Mouse (Mus musculus) megakaryocyte-erythroid progenitor cell, adult 5-6 weeks (primary cell): ENCODE results near the gene Ttll13. TPM values are rescaled to one million over a fixed set of nuclear protein-coding genes. Genes with fewer than 3 reads are reported as not detected.
A peak's percentile ranks its signal among the peaks of the same experiment; 100 is the strongest.

Experiments
- ATAC-seq: replicated peaks from 2 replicates; pipeline ENCODE4 v1.8.0; 2016; ENCODE audit warnings: mild to moderate bottlenecking, inconsistent platforms; ENCODE audit not compliant: severe bottlenecking, poor library complexity, low FRiP score, low TSS enrichment
- total RNA-seq, 2 experiments: library from RNA; stranded (forward) in 1 of 2; stranded (reverse) in 1 of 2; fragments of 200-1000, 215-1000 nt in 1 of 2; fragments of >200 nt in 1 of 2; fragmentation: Nextera tagmentation in 1 of 2; gene quantifications; 2 replicates each; pipeline ENCODE4 v1.2.3; 2014 to 2017

Gene Ttll13
- total RNA-seq, 2 experiments from 2014 or later = 1.9 TPM; not detected in 1

DNA sequence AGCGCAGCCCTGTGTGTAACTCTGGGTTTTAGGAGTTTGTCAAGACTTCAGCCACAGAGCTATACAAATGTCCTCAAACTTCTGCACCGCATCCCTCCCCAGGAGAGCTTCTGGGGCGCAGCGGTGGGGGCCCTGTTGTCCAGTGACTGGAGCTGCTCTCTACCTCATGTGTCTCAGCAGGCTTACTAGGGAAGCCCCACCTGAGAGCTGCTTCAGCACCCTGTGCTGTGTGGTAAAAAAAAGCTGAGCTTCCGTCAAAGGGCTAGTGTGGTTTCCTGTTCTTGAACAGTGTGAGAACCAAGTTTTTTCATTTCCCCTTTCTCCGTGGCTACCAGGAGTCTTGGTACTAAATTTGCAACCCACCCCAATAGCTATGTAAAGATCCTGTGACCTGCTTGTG lies 36.5 kb upstream of the Ttll13 start:
- no peak for ATAC-seq

DNA sequence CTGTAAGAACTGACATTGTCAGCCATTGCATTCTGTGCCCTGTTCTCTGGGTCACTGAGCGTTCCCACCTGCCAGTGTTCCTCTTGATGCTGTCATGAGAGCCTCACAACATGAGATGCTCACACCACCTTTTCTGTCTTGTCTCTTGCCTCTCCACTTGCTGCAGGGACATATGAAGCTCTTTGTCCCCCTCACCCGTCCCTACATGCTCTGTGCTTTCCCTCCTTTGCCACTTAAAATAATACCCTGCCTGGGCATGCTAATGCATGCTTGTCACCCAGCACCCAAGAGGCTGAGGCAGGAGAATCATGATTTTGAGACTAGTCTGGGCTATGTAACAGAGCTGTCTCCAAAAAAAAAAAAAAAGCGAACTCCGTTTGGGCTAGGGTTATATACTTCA lies 35.2 kb upstream of the Ttll13 start:
- no peak for ATAC-seq

DNA sequence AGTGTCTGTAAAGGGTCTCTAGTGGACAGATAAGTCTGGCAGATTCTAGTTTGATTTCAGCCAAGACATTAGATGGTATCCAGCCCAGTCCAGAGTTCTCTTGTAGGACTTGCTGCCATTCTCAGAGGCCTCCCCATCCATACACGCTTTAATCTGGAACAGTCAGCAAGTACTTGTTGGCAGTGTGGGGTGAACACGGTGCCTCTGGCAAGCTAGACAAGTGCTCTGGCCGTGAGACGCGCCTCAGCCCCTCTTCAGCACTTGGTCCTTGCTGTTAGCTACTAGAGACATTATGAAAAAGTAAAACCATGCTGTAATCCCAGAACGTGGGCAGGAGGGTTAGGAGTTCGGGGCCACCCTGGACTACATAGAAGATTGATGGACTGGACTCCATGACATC lies 32.6 kb upstream of the Ttll13 start:
- ATAC-seq = no peak

DNA sequence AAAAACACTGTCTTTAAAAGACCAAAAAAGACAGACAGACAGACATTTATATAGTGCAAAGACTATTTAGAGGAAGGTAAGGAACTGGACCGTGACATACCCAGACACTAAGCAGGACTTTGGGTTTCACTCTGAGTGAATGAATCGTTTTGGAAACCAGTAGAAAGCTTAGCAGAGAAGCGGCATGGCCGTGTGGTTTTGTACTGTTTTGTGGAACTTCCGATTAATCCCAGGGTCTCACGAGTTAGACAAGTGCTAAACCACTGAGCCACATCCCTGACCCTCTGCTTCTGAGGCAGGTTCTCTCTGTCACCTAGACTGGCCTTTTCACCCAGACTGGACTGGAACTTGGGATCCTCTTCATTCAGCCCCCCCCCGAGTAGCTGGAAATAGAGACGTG lies 31.7 kb upstream of the Ttll13 start:
- no peak for ATAC-seq

DNA sequence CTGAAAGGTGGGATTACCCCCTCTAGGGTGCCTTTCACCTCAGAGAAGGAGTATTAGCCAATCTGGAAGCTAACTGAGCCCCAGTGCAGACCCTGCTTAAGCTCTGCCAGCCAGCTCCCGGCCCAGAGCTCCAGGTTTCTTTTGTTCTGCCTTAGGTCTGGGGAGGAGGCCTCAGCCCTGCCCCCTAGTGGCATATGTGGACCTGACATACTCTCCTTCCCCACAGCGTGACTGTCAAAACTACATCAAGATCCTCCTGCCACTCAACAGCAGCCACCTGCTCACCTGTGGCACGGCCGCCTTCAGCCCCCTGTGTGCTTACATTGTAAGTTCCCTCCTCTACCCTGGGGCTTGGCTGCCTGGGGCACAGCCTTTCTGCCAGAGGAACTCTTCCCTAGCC lies 30.8 kb upstream of the Ttll13 start:
- ATAC-seq = peak; percentile 86

DNA sequence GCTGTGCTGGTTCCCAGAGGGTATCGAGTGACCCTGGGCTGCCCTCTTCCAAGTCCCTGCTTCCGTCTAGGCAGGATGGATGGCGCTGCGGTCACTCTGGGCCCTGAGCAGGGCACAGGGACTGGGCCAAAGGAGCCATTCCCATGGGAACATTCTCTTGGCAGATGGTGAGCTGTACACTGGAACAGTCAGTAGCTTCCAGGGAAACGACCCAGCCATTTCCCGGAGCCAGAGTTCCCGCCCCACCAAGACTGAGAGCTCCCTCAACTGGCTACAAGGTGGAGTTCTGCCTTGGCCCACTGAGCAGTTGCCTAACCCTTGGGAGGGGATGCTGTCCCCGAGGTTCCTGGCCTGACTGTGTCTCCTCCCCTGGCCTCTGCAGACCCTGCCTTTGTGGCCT lies 29.6 kb upstream of the Ttll13 start:
- no peak for ATAC-seq

DNA sequence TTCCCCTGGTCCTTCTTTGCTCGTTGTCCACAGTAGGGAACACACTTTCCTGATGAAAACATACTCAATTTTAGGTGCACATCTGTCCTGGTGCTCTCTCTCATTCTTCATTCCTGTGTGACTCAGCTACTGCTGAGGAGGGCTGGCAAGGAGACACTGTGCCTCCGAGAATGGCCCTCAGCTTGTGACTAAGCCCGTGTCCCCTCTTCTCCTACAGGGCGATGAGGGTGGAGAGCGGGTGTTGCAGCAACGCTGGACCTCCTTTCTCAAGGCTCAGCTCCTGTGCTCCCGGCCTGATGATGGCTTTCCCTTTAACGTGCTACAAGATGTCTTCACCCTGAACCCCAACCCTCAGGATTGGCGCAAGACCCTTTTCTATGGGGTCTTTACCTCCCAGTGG lies 27.5 kb upstream of the Ttll13 start:
- no peak for ATAC-seq

DNA sequence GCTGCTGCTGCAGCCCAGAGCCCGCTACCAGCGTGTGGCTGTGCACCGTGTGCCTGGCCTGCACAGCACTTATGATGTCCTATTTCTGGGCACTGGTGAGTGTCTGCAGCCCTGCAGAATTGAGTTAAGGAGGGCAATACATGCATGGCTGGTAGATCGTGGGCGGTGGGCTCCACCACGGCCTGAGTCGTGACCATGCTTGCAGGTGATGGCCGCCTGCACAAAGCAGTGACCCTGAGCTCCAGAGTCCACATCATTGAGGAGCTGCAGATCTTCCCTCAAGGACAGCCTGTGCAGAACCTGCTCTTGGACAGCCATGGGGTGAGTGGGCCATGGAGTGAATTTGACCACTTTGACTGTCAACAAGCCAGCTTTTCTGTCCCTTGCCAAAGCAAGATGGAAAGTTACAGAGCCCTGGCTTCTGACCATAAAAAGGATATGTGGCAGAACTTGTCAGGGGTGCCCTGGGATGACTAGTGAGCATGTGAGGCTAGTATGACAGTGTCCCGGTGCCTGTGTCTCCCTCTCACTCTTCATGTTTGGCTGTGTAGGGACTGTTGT lies 25.9 kb upstream of the Ttll13 start:
- no peak for ATAC-seq

DNA sequence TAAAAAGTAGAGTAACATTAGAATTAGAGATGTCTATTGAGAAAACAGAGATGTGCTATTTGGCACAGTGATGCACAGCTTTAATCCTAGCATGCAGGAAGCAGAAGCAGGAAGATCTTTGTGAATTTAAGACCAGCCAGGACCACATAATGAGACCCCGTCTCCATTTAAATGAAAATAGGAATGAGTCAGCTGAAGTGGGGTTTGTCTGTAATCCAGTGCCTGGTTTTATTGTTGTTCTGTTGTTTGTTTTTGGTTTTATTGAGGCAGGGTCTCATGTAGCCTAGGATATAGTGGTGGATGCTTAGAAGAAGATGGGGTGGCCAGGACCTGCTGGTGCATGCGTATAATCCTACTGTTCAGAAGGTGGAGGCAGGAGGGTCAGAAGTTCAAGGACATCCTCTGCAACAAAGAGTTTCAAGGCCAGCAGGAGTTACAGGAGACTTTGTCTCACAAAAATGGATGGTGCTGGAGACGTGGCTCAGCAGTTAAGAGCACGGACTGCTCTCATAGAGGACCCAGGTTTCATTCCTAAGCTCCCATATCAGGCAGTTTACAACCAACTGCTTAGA lies 24.9 kb upstream of the Ttll13 start:
- no peak for ATAC-seq

DNA sequence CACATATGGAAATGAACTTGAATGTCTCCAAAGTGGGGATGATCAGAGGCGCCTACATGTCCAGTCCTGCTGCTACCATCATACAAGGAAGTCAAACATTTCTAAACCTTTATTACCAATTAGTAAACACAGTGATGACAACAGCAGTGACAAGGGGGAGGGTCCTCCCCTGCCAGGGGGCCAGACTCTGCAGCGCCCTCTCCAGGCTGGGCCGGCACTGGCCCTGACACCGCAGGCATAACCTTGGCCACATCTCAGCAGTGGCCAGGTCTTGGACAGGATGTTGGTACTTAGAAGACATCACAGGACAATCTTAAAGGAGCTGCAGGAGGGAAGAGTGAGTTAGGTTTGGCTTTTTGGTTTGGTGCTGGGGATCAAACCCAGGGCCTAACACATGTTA lies 19.1 kb upstream of the Ttll13 start:
- ATAC-seq = no peak

DNA sequence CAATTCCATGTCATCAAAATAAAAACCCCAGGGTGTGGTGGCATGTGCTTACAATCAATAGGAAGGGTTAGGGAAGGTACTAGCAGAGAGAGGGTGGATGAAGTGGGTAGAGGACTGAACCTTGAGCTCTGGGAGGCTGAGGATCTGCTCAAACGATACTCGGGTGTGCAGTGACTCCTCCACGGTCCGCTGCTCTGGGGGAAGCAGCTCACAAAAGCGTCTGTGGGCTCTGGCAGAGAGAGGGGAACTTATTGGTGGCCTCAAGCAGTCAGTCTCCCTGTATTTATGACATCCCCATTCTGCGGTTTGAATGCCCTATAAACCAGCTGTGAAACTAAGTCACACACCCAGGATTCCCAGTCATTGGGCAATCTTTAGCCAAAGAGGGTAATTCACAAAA lies 16.0 kb upstream of the Ttll13 start:
- ATAC-seq = no peak

DNA sequence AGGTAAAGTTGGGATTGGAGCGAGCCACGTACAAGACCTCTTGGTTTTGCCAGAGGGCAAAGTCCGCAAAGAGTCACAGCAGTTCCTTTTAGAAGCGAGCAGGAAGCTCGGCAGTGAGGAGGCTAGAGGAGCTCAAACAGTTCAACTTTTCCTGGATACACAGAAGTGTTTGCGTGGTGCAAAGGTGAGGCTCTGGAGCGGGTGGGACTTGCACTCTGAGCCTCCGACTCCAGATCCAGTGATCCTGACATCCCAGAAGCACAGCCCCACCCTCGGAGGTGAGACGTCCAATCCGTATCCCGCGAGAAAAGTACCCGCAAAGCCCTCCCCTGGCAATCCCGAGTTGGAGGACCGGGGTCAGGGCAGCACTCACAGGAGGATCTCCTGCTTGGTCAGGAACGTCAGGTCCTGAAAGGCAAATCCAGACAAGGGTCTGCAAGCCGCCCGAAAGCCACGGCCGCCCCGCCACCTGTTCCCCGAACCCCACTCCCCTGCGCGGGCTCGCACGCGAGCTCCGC lies 14.1 kb upstream of the Ttll13 start:
- ATAC-seq = peak; percentile 18

DNA sequence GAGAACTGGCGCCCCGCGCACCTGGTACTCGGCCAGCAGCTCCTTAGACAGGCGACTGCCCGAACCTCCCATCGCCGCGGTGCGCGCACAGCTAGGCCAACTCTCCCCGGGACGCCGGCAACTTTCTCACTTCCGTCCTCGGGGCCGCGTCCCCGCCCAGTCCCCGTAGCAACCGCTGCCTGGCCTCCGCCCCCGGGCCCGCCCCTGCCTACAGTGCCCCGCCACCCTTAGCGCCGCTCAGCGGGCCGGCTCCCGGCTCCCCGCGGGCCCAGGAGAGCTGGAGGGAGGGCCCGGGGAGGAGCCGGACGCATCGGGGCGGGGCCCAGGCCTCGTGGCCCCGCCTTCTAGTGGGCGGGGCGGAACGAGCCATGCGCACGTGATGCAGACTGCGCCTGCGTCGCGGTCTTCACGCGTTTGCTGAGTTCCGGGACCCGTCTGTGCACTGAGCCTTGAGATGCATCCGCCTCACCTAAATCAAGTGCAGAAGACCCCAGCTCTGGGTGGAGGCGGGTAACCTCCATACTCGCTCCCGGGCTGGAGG lies 13.6 kb upstream of the Ttll13 start, which contains the start of the genes Cib1 and Gdpgp1:
Gene Cib1 (minus strand): TSS at position 325 of the 541 bp plus-strand sequence.
Gene Gdpgp1 (plus strand): TSS at position 377 of the 541 bp plus-strand sequence.
- ATAC-seq = peak; percentile 94

DNA sequence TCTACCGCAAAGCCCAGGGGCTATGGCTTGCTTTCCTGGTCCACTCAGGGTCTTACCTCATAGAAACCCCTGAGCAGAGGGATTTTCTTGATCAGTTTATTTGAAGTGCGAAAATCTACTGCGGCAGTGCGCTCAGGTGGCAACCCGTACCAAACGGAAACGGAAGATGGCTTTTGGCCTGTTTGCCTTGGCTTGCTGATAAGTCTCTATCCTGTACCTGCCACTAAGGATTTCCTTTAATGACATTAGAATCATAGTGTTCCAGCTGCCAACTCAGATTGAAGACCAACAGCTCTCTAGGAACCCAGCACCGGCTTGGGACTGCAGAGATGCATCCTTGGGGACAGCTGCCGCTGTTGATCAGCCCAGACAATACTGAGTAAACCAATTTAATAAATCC lies 12.4 kb upstream of the Ttll13 start:
- no peak for ATAC-seq

DNA sequence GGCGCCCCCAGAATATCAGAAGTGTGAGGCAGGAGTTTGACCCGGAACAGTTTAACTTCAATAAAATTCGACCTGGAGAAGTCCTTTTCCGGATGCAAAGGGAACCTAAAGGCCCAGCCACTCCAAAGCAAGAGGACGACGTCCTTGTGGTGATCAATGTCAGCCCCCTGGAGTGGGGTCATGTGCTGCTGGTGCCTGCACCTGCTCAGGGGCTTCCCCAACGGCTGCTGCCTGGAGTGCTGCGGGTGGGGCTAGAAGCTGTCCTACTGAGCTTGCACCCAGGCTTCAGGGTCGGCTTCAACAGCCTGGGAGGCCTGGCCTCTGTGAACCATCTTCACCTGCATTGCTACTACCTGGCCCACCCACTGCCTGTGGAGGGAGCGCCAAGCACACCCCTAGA lies 7.6 kb upstream of the Ttll13 start:
- ATAC-seq = no peak

DNA sequence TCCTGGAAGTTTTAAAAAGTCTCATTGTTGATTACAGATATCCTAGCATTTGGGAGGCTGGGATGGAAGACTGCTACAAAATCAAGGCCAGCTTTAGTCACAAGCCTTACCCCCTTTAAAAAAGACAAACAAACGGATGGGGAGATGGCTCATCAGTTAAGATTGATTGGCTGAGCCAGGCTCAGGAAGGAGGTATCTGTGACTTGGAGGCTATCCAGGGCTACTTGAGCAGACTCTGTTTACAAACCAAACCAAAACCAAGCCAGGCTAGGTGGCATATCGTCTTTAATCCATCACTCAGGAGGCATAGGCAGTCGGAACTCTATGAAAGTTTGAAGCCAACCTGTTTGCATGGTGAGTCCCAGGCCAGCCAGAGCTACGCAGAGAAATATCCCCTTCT lies 4.5 kb upstream of the Ttll13 start:
- ATAC-seq = no peak

DNA sequence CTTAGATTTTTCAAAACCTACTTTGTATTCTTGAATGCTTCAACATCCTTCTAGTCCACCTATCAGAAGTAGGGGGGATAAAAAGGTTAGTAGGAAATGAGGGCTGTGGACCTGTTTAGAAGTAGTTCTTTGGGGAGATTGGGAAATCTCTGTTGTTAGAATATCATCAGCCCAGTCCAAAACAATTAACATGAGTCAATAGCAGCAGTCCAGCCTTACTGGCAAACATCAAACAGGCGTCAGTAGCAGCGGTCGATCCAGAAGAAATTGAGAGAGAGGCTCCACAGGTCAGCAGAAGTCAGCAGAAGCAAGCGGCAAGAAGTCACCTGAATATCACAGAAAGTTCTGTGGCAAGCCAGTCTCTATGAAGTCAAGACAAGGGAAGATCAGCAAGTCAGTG lies 1.3 kb upstream of the Ttll13 start:
- ATAC-seq = no peak

DNA sequence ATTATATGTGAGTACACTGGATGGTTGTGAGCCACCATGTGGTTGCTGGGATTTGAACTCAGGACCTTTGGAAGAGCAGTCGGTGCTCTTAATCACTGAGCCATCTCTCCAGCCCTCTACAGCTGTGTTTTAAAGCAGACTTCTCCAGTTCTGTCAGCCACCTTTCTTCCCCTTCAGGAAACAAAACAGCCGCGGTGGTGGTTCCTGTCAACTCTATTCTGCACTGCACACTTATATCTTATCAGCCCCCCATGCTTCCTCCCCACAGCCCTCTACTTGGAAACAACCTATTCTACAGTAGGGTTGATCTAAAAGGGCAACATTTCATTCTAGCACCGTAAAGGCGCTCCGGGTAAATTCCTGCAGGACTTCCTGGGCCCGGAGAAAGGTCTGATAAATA lies 683 bp downstream of the Ttll13 start:
- no peak for ATAC-seq

DNA sequence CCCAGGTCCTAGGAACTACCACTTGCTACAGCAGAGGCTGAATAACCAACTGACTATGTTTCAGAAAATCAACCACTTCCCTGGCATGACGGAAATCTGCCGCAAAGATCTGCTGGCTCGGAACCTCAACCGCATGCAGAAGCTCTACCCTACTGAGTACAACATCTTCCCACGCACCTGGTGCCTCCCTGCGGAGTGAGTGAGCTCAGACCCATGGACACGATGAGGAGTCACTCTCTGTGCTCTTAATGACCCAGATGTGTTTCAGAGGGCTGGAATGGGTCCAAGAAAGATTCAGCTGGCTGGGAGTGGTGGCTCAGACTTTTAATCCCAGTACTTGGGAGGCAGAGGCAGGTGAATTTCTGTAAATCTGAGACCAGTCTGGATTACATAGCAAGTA lies 6.3 kb downstream of the Ttll13 start:
- ATAC-seq = no peak

DNA sequence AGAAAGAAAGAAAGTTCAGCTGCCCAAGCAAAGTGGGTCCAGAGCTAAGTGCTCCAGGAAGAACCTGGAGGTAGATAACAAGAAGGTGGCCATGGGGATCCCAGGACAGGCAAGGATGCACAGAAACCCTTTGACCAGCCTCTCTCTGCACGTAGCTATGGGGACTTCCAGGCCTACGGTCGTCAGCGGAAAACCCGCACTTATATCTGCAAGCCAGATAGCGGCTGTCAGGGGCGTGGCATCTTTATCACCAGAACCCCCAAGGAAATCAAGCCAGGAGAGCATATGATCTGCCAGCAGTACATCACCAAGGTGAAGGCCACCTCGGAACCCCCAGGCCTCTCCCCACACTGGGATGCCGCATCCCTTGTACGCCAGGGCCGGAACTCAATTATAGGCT lies 6.7 kb downstream of the Ttll13 start:
- ATAC-seq = peak; percentile 57

DNA sequence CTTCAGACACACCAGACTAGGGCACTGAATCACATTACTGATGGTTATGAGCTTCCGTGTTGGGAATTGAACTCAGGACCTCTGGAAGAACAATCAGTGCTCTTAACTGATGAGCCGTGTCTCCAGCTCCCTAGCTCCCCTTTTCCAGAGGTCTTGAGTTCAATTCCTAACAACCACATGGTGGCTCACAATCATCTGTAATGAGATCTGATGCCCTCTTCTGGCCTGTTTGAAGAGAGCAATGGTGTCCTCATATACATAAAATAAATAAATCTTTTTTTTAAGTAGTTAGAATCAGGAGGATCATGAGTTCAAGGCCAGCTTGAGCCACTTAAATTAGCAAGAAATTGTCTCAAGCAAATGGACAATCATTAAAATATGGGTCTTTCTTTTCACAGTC lies 9.8 kb downstream of the Ttll13 start:
- no peak for ATAC-seq
